Mouse (Mus musculus) hindbrain, embryonic 12.5 days (tissue): ENCODE measurements around the gene C1qtnf2. TPM values are rescaled to one million over a fixed set of nuclear protein-coding genes. Genes with fewer than 3 reads are reported as not detected.

Experiments used
- ATAC-seq: fragments of 200-750 bp; cut with Nextera tagmentation; 2 replicates; pipeline ENCODE4 v1.8.0; 2017; ENCODE audit warnings: moderate TSS enrichment; ENCODE audit not compliant: low FRiP score
- H3K27ac ChIP-seq: fragments of 300-500 bp; sonication (generic); 2 replicates; pipeline ENCODE4 v1.5.1; 2016; ENCODE audit warnings: mild to moderate bottlenecking
- H3K27me3 ChIP-seq: fragments of 300-500 bp; sonication (generic); 2 replicates; pipeline ENCODE4 v1.6.1; 2016; ENCODE audit warnings: mild to moderate bottlenecking
- H3K36me3 ChIP-seq: fragments of 300-500 bp; sonication (generic); 2 replicates; pipeline ENCODE4 v1.6.1; 2016; ENCODE audit warnings: mild to moderate bottlenecking
- H3K4me1 ChIP-seq: fragments of 300-500 bp; sonication (generic); 2 replicates; pipeline ENCODE4 v1.6.1; 2016
- H3K4me2 ChIP-seq: fragments of 300-500 bp; sonication (generic); replicated peaks from 2 replicates; pipeline ENCODE4 v1.6.1; 2016; ENCODE audit warnings: mild to moderate bottlenecking
- H3K4me3 ChIP-seq: fragments of 300-500 bp; sonication (generic); 2 replicates; pipeline ENCODE4 v1.5.1; 2016; ENCODE audit warnings: mild to moderate bottlenecking
- H3K9ac ChIP-seq: fragments of 300-500 bp; sonication (generic); 2 replicates; pipeline ENCODE4 v1.6.1; 2016; ENCODE audit warnings: mild to moderate bottlenecking, moderate library complexity
- H3K9me3 ChIP-seq: fragments of 300-500 bp; sonication (generic); replicated peaks from 2 replicates; pipeline ENCODE4 v1.6.1; 2016; ENCODE audit warnings: mild to moderate bottlenecking
- WGBS: fragments of 180-500 bp; shearing (Covaris S2); methylation state at CpG from one replicate; pipeline ENCODE4 v1.1.7; 2016; 5-methylcytosine and 5-hydroxymethylcytosine counted together
- polyA plus RNA-seq: library from polyadenylated mRNA; unstranded; fragments of >200 nt; fragmentation: Nextera tagmentation; extraction: Ambion mirVana; gene quantifications from 2 replicates; pipeline ENCODE4 v1.2.1, GENCODE M21; 2016

Gene C1qtnf2
- polyA plus RNA-seq, 1 experiment from 2014 or later: 5.4 TPM

DNA sequence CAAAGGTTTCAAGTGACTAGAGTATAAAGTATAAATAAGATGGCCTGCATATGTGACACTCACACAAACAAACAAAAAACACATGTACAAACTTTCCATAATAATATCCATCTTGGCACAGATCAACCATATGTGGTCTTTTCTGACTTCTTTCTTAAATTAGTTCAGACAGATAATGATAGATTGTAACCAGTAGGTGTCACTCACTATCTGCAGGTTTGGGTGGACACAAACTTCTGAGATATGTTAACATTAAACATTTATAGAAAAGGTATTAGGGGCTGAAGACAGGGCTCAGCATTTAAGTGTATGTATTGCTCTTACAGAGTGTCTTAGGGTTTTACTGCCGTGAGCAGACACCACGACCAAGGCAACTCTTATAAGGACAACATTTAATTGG, 21.8 kb upstream of the C1qtnf2 start:
- WGBS: 89% methylated on average over 2 of the region's 2 CpGs
- Histone ChIP-seq H3K27ac (no peak overlapping the region), H3K9me3 (no peaks in the 10 kb centered on the region), H3K4me3 (no peak overlapping the region), H3K36me3 (peaks cover 7% of the 10 kb centered on the region; the same call in 1 of the 2 replicates), H3K4me1 (no peaks in the 10 kb centered on the region), H3K9ac (no peak overlapping the region), H3K4me2 (no peak overlapping the region), H3K27me3 (no peaks in the 10 kb centered on the region)
- no peak for ATAC-seq

DNA sequence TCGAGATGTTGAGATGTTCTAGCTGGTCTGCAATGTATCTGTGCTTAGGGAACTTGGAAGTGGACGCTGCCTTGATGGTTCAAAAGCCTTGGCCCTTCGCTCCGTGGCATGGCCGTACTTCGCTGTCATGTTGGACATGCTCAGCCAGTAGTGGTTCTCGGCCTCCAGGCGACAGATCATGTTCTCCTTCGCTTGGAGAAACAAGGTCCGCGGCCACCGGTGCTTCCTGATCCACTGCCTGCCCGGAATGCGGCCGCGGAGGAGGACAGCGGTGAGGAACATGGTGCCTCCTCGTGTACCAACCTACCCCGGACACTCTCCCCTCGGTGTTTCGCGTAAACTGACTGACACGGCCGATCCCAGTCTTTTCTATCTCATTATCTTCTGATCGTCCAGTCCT, 10.9 kb upstream of the C1qtnf2 start:
- ATAC-seq: no peak
- Histone ChIP-seq H3K9me3 (no peaks in the 10 kb centered on the region), H3K27me3 (no peaks in the 10 kb centered on the region), H3K9ac (no peak overlapping the region), H3K4me1 (no peaks in the 10 kb centered on the region), H3K27ac (no peak overlapping the region), H3K4me2 (no peak overlapping the region), H3K4me3 (no peak overlapping the region), H3K36me3 (no peaks in the 10 kb centered on the region)
- 91% methylated on average over 25 of the region's 25 CpGs for WGBS

DNA sequence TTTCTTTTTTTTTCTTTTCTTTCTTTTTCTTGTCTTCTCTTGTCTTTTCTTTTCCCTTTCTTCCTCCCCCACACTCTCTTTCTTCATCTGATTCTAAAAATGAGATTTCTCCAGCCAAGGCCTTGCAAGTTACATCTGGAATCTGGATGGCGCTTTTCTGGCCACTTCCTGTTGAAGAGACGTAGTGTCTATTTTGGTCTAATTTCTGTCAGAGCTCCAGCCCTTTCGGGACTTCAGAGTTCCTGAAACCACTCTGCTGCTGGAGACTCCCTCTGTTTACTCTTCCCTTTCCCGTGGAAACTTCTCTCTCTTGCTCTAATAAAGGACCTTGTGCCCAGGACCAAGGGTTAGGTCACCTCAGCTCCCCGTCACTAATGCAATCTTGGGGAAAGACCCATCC, 4.0 kb upstream of the C1qtnf2 start:
- no peak overlapping the region for H3K4me3 ChIP-seq
- no peak overlapping the region for H3K4me2 ChIP-seq
- H3K27me3 ChIP-seq: 0 out of 2 replicates have a peak, but pooled peaks cover 6% of the 10 kb centered on the region
- no peaks in the 10 kb centered on the region for H3K36me3 ChIP-seq
- H3K9ac ChIP-seq: no peak overlapping the region
- 67% methylated on average over 5 of the region's 5 CpGs for WGBS
- peaks cover 9% of the 10 kb centered on the region; the same call in 1 of the 2 replicates for H3K4me1 ChIP-seq
- ATAC-seq: no peak
- H3K9me3 ChIP-seq: no peaks in the 10 kb centered on the region
- no peak overlapping the region for H3K27ac ChIP-seq

DNA sequence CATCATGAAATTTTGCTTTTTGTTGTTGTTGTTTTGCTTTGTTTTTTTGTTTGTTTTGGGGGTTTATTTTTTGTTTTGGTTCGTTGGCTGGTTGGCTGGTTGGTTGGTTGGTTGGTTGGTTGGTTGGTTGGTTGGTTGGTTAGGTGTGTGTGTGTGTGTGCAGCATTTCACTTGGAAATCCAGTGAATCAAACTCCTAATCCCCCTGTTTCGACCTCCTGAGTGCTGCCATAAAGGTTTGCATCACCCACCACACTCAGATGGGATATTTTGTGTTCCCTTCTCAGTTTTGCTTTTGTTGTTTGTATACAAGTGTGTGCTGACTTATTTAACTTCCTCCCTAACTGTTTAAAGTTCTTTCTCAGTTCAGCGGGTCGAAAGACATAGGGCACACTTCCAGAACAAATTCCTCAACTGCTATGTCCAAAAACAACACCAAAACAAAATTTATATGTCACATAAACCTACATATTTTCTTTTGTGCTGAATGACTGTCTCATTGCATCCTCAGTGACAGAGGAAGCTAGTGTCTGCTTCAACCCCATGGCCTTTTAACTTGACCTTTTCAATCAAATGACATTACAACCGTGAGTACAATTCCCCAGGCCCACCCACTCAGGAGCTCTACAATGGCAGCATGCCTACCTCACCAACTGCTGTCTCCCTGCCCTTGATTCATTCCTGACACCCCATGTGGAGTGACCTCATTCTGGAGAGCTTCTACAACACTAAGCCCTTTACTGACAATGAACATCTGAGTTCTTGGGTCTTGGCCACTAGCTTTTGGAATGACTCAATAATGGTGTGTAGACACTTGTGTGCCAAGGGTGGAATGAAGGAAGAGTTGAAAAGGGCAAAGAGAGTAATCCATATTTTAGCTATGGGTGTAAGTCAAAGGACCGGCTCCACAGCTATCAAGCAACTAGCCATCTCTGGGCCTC, 2.9 kb upstream of the C1qtnf2 start:
- Histone ChIP-seq H3K4me1 (peaks cover 9% of the 10 kb centered on the region; the same call in 1 of the 2 replicates), H3K27ac (no peak overlapping the region), H3K9me3 (no peaks in the 10 kb centered on the region), H3K4me3 (no peak overlapping the region), H3K36me3 (no peaks in the 10 kb centered on the region), H3K27me3 (0 out of 2 replicates have a peak, but pooled peaks cover 6% of the 10 kb centered on the region), H3K4me2 (no peak overlapping the region), H3K9ac (no peak overlapping the region)
- 67% methylated on average over 6 of the region's 6 CpGs for WGBS
- no peak for ATAC-seq

DNA sequence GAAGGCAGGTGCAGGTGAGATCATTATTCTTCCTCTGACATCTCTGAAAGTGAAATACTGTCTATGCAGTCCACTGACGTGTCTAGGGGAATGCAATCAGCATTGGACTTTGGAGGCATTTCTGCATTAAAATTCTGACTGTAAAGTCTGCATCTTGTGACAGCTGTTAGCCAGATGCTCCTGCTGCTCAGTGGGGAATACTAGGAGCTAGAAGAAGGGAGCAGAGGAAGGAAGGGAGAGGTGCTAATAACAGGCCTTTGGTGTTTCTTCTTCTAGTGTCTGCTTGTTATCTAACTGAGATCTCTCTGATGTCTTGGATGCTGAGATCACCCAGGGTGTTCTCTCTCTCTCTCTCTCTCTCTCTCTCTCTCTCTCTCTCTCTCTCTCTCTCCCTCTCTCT, 961 bp upstream of the C1qtnf2 start:
- 52% methylated on average over 1 of the region's 1 CpGs for WGBS
- H3K4me2 ChIP-seq: no peak overlapping the region
- H3K27me3 ChIP-seq: 0 out of 2 replicates have a peak, but pooled peaks cover 6% of the 10 kb centered on the region
- no peaks in the 10 kb centered on the region for H3K36me3 ChIP-seq
- no peak for ATAC-seq
- H3K9me3 ChIP-seq: no peaks in the 10 kb centered on the region
- H3K27ac ChIP-seq: no peak overlapping the region
- no peak overlapping the region for H3K4me3 ChIP-seq
- H3K9ac ChIP-seq: no peak overlapping the region
- peaks cover 9% of the 10 kb centered on the region; the same call in 1 of the 2 replicates for H3K4me1 ChIP-seq

DNA sequence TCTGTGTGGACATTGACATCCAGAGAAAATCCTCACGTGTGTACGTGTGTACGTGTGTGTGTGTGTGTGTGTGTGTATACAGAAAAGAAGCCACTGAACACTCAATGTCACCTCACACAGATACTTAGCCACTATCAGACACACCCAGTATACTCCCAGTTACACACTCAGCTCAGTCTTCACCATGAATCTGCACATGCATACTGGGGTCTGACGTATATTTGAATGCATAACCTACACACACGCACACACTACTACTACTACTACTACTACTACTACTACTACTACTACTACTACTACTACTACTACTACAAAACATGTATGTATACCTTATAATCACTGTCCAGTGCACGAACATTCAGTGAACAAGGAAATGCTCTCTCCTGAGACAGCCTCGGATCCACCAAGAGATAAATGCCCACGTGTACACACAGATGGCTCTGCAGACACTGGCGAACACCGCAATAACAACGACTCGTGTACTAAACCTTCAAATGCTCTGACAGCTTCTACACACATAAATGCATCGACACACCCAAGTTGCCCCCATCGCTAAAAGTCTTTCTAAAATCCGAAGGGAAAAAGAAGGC, 346 bp upstream of the C1qtnf2 start:
- Histone ChIP-seq H3K9me3 (no peaks in the 10 kb centered on the region), H3K36me3 (no peaks in the 10 kb centered on the region), H3K27me3 (0 out of 2 replicates have a peak, but pooled peaks cover 6% of the 10 kb centered on the region), H3K27ac (no peak overlapping the region), H3K9ac (peak overlapping the region; percentile 55), H3K4me2 (peak overlapping the region; percentile 66), H3K4me1 (peaks cover 9% of the 10 kb centered on the region; the same call in 1 of the 2 replicates), H3K4me3 (peak overlapping the region; percentile 31)
- ATAC-seq: peak; percentile 26; the same call in 1 of the 2 replicates
- WGBS: 58% methylated on average over 15 of the region's 15 CpGs

DNA sequence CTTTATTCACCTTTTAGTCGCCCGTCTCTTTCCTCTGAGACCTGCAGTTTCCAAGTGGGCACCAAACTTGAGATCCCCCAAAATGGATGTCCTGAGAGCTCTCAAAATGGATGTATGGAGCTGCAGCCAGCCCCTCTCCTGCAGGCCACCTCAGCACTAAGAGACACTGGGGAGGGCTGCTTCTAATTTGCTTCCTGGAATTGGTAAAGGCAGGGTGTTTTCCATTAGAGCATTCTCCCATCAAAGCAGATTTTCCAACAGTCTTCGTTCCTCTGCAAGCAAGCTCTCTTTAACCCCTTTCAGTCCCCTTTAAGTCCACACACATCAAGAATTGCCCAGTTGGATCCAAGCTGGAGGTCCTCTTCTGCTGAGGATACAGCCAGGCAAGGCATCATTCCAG, 5.3 kb downstream of the C1qtnf2 start:
- WGBS: 79% methylated on average over 3 of the region's 3 CpGs
- no peaks in the 10 kb centered on the region for H3K36me3 ChIP-seq

DNA sequence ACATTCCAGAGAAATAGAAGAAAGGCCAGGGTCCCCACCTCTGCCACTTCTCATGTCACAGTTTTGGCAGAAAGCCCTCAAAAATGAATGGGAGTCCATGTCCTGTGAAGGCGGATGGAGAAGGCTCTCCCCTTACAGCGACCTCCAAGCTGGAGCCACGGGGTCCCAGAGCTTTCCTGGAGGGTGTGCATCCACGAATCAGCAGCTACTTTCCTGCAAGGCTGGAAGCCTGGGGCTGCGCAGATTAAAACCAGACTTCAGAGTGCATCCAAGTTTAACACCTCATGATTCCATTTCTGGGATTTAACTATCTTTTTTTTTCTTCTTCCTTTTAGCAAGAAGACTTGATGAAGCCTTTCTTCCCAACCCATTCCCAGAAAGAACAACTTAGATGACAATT, 6.5 kb downstream of the C1qtnf2 start:
- H3K4me2 ChIP-seq: no peak overlapping the region

More for the DNA sequence above, 5.3 kb downstream of the C1qtnf2 start:
- Histone ChIP-seq H3K4me2 (no peak overlapping the region), H3K27ac (no peak overlapping the region), H3K4me3 (no peak overlapping the region), H3K9me3 (no peaks in the 10 kb centered on the region), H3K9ac (no peak overlapping the region), H3K4me1 (peaks cover 13% of the 10 kb centered on the region), H3K27me3 (0 out of 2 replicates have a peak, but pooled peaks cover 3% of the 10 kb centered on the region)
- ATAC-seq: no peak

DNA sequence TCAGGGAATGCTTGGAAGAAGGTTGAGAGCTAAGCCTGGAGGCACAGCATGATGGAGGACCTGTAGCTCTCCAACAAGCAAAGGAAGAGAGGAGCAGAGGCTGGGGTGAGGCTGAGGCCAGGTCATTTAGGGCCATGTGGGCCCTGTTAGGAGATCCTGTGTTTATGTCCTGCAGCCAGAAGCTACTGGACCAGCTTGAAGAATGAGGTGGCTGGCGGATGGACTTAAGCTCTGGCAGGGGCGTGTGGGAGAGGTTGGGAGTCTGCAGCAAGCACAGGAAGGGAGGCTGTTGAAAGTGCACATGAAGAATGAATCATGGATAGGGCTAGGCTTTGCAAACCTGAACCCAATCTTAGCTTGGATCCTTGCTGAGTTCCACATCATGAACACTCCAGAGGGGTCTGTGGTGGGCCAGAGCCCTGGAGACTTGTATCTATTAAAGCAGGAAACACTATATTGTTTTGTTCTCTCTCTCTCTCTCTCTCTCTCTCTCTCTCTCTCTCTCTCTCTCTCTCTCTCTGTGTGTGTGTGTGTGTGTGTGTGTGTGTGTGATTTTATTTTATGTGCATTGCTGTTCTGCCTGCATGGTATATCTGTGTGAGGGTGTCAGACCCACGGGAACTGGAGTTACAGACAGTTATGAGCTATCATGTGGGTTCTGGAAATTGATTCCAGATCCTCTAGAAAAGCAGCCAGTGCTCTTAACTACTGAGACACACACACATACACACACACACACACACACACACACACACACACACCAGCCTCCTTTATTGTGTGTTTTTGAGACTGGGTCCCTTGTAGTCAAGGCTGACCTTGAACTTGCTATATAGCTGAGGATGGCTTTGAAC, 7.8 kb downstream of the C1qtnf2 start:
- no peak overlapping the region for H3K4me2 ChIP-seq
- no peak overlapping the region for H3K9ac ChIP-seq
- no peaks in the 10 kb centered on the region for H3K36me3 ChIP-seq
- peaks cover 11% of the 10 kb centered on the region for H3K4me1 ChIP-seq
- no peak overlapping the region for H3K4me3 ChIP-seq
- ATAC-seq: no peak
- no peak overlapping the region for H3K27ac ChIP-seq
- whole genome bisulfite sequencing: 67% methylated on average over 3 of the region's 3 CpGs
- H3K9me3 ChIP-seq: no peaks in the 10 kb centered on the region
- H3K27me3 ChIP-seq: 0 out of 2 replicates have a peak, but pooled peaks cover 3% of the 10 kb centered on the region

More for the DNA sequence above, 6.5 kb downstream of the C1qtnf2 start:
- no peak overlapping the region for H3K4me3 ChIP-seq
- H3K9ac ChIP-seq: no peak overlapping the region
- H3K36me3 ChIP-seq: no peaks in the 10 kb centered on the region
- no peak overlapping the region for H3K27ac ChIP-seq
- ATAC-seq: no peak
- H3K4me1 ChIP-seq: peaks cover 11% of the 10 kb centered on the region
- 0 out of 2 replicates have a peak, but pooled peaks cover 3% of the 10 kb centered on the region for H3K27me3 ChIP-seq
- WGBS: 58% methylated on average over 5 of the region's 5 CpGs
- H3K9me3 ChIP-seq: no peaks in the 10 kb centered on the region

DNA sequence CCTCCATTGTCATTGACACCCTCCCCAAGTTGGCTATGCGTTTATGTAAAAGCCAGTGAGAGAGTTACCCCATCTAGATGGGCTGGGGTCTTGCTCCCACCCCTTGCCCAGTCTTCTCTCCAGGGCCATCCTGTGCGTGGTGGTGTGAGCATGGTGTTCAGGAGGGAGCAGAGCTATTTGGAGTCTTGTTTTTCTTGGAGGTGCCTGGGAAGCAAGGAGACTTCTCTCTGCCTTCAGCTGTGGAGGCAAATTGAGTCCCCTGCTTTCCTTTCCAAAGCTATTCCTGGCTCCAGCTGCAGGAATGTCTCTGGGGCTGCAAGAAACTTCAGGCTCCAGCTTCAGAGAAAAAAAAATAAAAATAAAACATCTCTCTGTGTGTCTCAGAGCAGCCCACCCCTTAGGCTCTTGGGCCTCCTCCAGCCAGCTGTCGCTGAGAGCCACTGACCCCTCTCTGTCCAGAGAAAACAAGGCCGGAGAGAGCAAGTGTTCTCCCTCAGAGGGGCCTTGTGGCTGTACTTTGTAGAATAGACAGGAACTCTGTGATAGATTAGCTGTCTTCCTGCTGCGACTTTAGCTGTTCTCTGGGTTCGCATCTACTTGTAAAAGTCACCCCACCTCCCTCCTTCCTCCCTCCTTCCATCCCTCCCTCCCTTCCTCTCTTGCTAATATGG, 9.2 kb downstream of the C1qtnf2 start:
- Histone ChIP-seq H3K4me3 (no peak overlapping the region), H3K36me3 (no peaks in the 10 kb centered on the region), H3K9ac (no peak overlapping the region), H3K9me3 (no peaks in the 10 kb centered on the region), H3K4me2 (no peak overlapping the region), H3K27ac (0 out of 2 replicates have a peak overlapping the region, but pooled peaks have one; percentile 13), H3K4me1 (peaks cover 11% of the 10 kb centered on the region), H3K27me3 (0 out of 2 replicates have a peak, but pooled peaks cover 3% of the 10 kb centered on the region)
- WGBS: 37% methylated on average over 6 of the region's 6 CpGs
- ATAC-seq: no peak

DNA sequence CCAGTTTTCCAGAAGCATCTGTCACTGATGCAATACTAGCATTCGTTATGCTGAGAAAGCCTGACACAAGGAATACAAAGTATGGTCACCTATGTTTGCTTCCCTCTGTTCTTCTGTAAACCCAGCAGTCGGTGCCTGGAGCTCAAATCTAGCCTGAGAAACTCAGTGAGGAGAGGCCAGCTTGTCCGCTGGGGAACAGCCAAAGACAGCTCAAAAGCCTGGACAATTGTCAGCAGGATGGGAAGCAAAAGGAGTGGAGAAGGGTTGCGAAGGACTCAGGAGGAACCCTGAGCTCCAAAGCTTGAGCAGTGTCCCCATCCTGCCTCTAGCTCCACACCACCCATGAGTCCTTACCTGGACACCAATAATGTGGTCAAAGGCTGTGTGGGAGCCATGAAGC, 10.0 kb downstream of the C1qtnf2 start:
- no peak overlapping the region for H3K27ac ChIP-seq
- H3K9me3 ChIP-seq: no peaks in the 10 kb centered on the region
- H3K9ac ChIP-seq: no peak overlapping the region
- H3K36me3 ChIP-seq: no peaks in the 10 kb centered on the region
- H3K4me2 ChIP-seq: no peak overlapping the region
- H3K4me3 ChIP-seq: no peak overlapping the region
- ATAC-seq: no peak
- 79% methylated on average over 4 of the region's 4 CpGs for WGBS
- H3K4me1 ChIP-seq: peaks cover 11% of the 10 kb centered on the region
- H3K27me3 ChIP-seq: 0 out of 2 replicates have a peak, but pooled peaks cover 3% of the 10 kb centered on the region
